Mouse (Mus musculus) lung, embryonic 15.5 days (tissue): ENCODE data around the gene Gstm3. TPM values are rescaled to one million over a fixed set of nuclear protein-coding genes. Genes with fewer than 3 reads are reported as not detected.
A peak's percentile ranks its signal among the peaks of the same experiment; 100 is the strongest.
"Not testable (repeated sequence)": the region's sequence is repeated elsewhere in the genome, so short reads cannot be mapped to it uniquely, and the experiment has no call there.

ENCODE experiments used
- ATAC-seq: fragments of 200-750 bp; cut with Nextera tagmentation; 2 replicates; pipeline ENCODE4 v1.8.0; 2017; ENCODE audit warnings: moderate number of reproducible peaks, borderline replicate concordance; ENCODE audit not compliant: low FRiP score, low TSS enrichment; ENCODE audit errors: extremely low read depth
- H3K27ac ChIP-seq: fragments of 300-500 bp; sonication (generic); 2 replicates; pipeline ENCODE4 v1.5.1; 2015; ENCODE audit warnings: moderate library complexity, mild to moderate bottlenecking, inconsistent platforms
- H3K27me3 ChIP-seq: fragments of 300-500 bp; sonication (generic); 2 replicates; pipeline ENCODE4 v1.6.1; 2015; ENCODE audit warnings: inconsistent platforms
- H3K36me3 ChIP-seq: fragments of 300-500 bp; sonication (generic); 2 replicates; pipeline ENCODE4 v1.6.1; 2015; ENCODE audit warnings: inconsistent platforms
- H3K4me1 ChIP-seq: fragments of 300-500 bp; sonication (generic); 2 replicates; pipeline ENCODE4 v1.6.1; 2015; ENCODE audit warnings: inconsistent platforms
- H3K4me2 ChIP-seq: fragments of 300-500 bp; sonication (generic); 2 replicates; pipeline ENCODE4 v1.6.1; 2015; ENCODE audit warnings: inconsistent platforms, mild to moderate bottlenecking, moderate library complexity
- H3K4me3 ChIP-seq: fragments of 300-500 bp; sonication (generic); 2 replicates; pipeline ENCODE4 v1.5.1; 2015; ENCODE audit warnings: mild to moderate bottlenecking, inconsistent platforms
- H3K9ac ChIP-seq: fragments of 300-500 bp; sonication (generic); 2 replicates; pipeline ENCODE4 v1.6.1; 2015; ENCODE audit warnings: inconsistent platforms
- H3K9me3 ChIP-seq: fragments of 300-500 bp; sonication (generic); 2 replicates; pipeline ENCODE4 v1.6.1; 2016; ENCODE audit warnings: inconsistent platforms
- WGBS: fragments of 180-500 bp; shearing (Covaris S2); methylation state at CpG from one replicate; pipeline ENCODE4 v1.1.7; 2015; 5-methylcytosine and 5-hydroxymethylcytosine counted together
- polyA plus RNA-seq: library from polyadenylated mRNA; unstranded; fragments of >200 nt; fragmentation: Nextera tagmentation; extraction: Ambion mirVana; gene quantifications from 2 replicates; pipeline ENCODE4 v1.2.1, GENCODE M21; 2015

Gstm3 gene
- polyA plus RNA-seq, result 0.13 and 0.22 TPM in 2 replicates

DNA sequence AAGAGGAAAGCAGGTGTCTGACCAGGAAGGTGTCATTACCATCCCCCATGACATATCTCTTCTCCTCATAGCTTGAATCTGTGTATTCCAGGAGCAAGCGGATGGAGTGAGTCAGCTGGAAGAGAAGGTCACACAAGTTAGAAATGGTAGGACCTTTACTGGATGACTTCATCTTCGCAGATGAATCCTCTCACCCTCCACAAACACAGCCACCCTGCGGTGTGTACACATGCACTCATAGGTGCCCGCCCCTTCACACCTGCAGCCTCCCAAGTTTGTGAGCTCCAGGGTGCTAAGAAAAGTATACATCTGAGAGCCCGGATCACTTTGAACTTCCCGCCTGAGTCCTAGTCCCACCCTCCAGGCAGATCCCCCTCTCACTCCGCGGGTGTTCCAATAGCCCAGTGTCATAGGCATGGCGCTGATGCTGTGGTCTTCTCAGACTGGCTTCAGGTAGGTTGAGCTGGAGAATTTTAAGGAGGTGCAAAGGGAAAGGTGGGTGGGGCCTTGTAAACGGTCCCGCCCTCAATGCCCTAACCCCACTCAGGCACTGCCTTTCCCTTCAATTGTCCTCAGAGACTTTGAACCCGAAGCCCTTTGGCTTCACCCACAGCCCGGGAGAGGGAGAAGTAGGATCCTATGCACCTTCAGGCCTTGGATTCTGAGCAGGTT, at the start of gene Gstm3:
Gstm3 (minus strand) TSS at position 560 of the 672 bp plus-strand sequence.
- H3K27ac ChIP-seq, result no peak within 1 kb of the TSS
- H3K4me3 ChIP-seq, result no peak within 1 kb of the TSS
- H3K9ac ChIP-seq, result no peak within 1 kb of the TSS
- no peaks in the 10 kb centered on the region for H3K9me3 ChIP-seq
- H3K4me1 ChIP-seq, result peaks cover 5% of the 10 kb centered on the region; the same call in 1 of the 2 replicates
- H3K36me3 ChIP-seq, result no peaks in the 10 kb centered on the region
- 0 out of 2 replicates have a peak, but pooled peaks have one; percentile 27 for ATAC-seq
- no peaks in the 10 kb centered on the region for H3K27me3 ChIP-seq
- 40% methylated on average over 13 of the region's 13 CpGs for WGBS
- H3K4me2 ChIP-seq, result no peak within 1 kb of the TSS

DNA sequence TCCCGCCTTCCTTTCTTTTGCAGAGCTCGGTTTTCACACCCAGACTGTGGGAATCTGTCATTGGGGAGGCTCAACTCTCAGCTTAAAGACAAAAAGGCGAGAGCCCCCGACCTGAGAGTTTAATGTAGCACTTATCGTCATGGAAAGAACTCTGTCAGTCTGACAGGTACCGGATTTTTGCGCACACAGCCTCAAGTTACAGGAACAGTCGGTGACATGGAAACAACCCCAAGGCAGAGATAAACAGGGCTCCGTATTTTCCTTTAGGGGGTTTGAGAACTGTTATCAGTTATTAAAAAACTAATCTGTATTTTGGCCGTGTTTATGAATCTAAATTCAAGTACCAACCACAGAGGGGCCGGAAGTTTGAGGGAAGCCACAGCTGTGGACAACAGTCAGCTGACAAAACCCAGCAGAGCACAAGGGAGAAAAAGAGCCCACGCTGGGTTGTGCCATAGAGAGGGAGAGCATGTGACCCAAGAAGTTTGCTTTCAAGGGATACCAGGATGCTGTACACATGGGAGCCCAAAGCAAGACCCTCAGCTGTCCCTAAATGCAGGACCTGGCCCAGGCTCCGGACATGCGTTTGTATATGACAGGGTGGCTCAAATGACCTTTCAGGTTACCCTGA, 49.2 kb upstream of the Gstm3 start:
- Histone ChIP-seq H3K27me3 (no peaks in the 10 kb centered on the region), H3K4me3 (peak overlapping the region; percentile 42), H3K9me3 (no peaks in the 10 kb centered on the region), H3K4me1 (peaks cover 9% of the 10 kb centered on the region; the same call in 1 of the 2 replicates), H3K4me2 (peak overlapping the region; percentile 77), H3K9ac (peak overlapping the region; percentile 36), H3K36me3 (no peaks in the 10 kb centered on the region), H3K27ac (peak overlapping the region; percentile 92)
- 15% methylated on average over 14 of the region's 14 CpGs for WGBS
- peak; percentile 20; the same call in 1 of the 2 replicates for ATAC-seq

GRCm38 (mm10) chr3:108017473-108018189, 48.5 kb upstream of the Gstm3 start, which contains the start of gene Gstm1:
Gene Gstm1, minus strand, starts transcription at chr3:108017973.
- H3K36me3 ChIP-seq, result no peaks in the 10 kb centered on the region
- H3K27ac ChIP-seq, result peak within 1 kb of the TSS; percentile 92
- peaks cover 9% of the 10 kb centered on the region; the same call in 1 of the 2 replicates for H3K4me1 ChIP-seq
- H3K9ac ChIP-seq, result peak within 1 kb of the TSS; percentile 36
- H3K4me2 ChIP-seq, result peak within 1 kb of the TSS; percentile 77
- H3K27me3 ChIP-seq, result no peaks in the 10 kb centered on the region
- peak within 1 kb of the TSS; percentile 42 for H3K4me3 ChIP-seq
- peak; percentile 99 for ATAC-seq
- no peaks in the 10 kb centered on the region for H3K9me3 ChIP-seq
- WGBS, result under 1% methylated on average over 31 of the region's 31 CpGs

GRCm38 (mm10) chr3:108016468-108016867, 47.4 kb upstream of the Gstm3 start:
- H3K27ac ChIP-seq, H3K36me3 ChIP-seq, H3K4me1 ChIP-seq, ATAC-seq, H3K9ac ChIP-seq, H3K27me3 ChIP-seq, H3K9me3 ChIP-seq, H3K4me2 ChIP-seq, H3K4me3 ChIP-seq: not testable (repeated sequence)
- WGBS, result 80% methylated on average over 5 of the region's 5 CpGs

DNA sequence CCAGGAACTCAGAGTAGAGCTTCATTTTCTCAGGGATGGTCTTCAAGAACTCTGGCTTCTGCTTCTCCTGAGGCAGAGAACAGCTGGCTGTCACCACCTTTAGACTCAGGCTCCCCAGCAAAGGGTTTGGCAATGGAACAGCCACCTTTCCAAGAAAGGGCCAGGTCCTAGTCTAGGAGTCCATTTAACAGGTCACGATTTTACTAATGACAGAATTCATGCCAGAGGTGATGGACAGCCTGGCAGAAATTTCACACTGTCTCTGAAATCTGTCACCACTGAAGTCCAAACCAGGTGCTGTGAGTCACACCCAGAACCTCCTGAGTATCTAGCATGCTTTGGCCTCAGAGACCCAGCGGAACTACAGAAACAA, 45.9 kb upstream of the Gstm3 start:
- Histone ChIP-seq H3K9me3 (no peaks in the 10 kb centered on the region), H3K27me3 (no peaks in the 10 kb centered on the region), H3K4me2 (no peak overlapping the region), H3K27ac (no peak overlapping the region), H3K9ac (no peak overlapping the region; the same call in 1 of the 2 replicates), H3K4me3 (no peak overlapping the region), H3K36me3 (no peaks in the 10 kb centered on the region), H3K4me1 (peaks cover 9% of the 10 kb centered on the region; the same call in 1 of the 2 replicates)
- ATAC-seq, result no peak
- WGBS, result 89% methylated on average over 2 of the region's 2 CpGs

GRCm38 (mm10) chr3:108014098-108014973, 45.3 kb upstream of the Gstm3 start:
- Histone ChIP-seq H3K4me3 (no peak overlapping the region), H3K4me2 (no peak overlapping the region), H3K27me3 (no peaks in the 10 kb centered on the region), H3K9me3 (no peaks in the 10 kb centered on the region), H3K4me1 (peaks cover 9% of the 10 kb centered on the region; the same call in 1 of the 2 replicates), H3K27ac (no peak overlapping the region), H3K9ac (no peak overlapping the region), H3K36me3 (no peaks in the 10 kb centered on the region)
- ATAC-seq, result no peak
- WGBS, result 66% methylated on average over 7 of the region's 8 CpGs

- H3K4me2 ChIP-seq, result no peak overlapping the region
- no peak overlapping the region for H3K27ac ChIP-seq
- 68% methylated on average over 4 of the region's 4 CpGs for WGBS
- no peaks in the 10 kb centered on the region for H3K9me3 ChIP-seq
- H3K9ac ChIP-seq, result no peak overlapping the region
- no peak overlapping the region for H3K4me3 ChIP-seq
- ATAC-seq, result no peak
- peaks cover 6% of the 10 kb centered on the region; the same call in 1 of the 2 replicates for H3K4me1 ChIP-seq
- no peaks in the 10 kb centered on the region for H3K27me3 ChIP-seq
- no peaks in the 10 kb centered on the region for H3K36me3 ChIP-seq
These were observed 44.3 kb upstream of the Gstm3 start for GRCm38 (mm10) chr3:108013331-108013871.

DNA sequence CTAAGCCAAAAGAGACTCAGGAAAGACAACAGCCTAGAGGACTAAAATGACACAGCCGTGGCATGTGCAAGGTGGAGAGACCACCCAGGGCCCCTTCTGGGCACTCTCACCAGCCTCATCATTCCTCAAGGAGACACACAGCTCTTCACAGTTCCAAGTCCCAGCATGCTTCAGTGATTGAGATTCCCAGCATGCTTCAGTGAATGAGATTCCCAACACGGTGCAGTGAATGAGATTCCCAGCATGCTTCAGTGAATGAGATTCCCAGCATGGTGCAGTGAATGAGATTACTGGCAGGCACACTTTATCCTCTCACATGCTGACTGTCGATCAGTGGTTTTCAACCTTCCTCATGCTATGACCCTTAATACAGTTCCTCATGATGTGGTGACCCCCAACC, 42.5 kb upstream of the Gstm3 start:
- no peaks in the 10 kb centered on the region for H3K4me1 ChIP-seq
- no peak overlapping the region for H3K27ac ChIP-seq
- no peak overlapping the region for H3K9ac ChIP-seq
- WGBS, result 77% methylated on average over 3 of the region's 3 CpGs
- no peak overlapping the region for H3K4me3 ChIP-seq
- H3K4me2 ChIP-seq, result no peak overlapping the region
- ATAC-seq, result no peak
- H3K36me3 ChIP-seq, result no peaks in the 10 kb centered on the region
- H3K9me3 ChIP-seq, result no peaks in the 10 kb centered on the region
- H3K27me3 ChIP-seq, result no peaks in the 10 kb centered on the region

DNA sequence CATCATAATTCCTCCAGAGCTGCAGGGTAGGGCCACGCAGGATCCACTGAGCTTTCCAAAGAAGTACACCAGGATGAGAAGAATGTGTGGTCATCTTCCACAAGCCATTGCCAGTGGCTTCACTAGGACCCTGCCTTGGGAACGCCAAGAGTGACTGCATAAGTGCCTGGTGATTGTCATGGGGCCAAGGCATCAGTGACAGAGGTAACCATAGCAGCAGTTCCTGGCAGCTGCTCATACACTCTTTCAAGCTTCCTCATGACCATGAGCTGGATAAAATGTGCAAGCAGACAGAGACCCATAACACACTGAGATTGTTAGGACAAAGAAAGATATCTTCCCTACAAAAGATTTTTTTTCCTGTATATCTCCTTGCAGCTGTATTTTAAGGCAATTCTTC, 41.2 kb upstream of the Gstm3 start:
- 41% methylated on average over 2 of the region's 2 CpGs for WGBS
- Histone ChIP-seq H3K36me3 (no peaks in the 10 kb centered on the region), H3K27me3 (no peaks in the 10 kb centered on the region), H3K4me1 (no peaks in the 10 kb centered on the region), H3K4me3 (no peak overlapping the region), H3K9ac (no peak overlapping the region), H3K4me2 (no peak overlapping the region), H3K9me3 (no peaks in the 10 kb centered on the region), H3K27ac (no peak overlapping the region)
- ATAC-seq, result peak; percentile 49; the same call in 1 of the 2 replicates

GRCm38 (mm10) chr3:108002021-108002420, 32.9 kb upstream of the Gstm3 start:
- 41% methylated on average over 8 of the region's 8 CpGs for WGBS
- H3K9me3 ChIP-seq, result no peaks in the 10 kb centered on the region
- H3K4me1 ChIP-seq, result no peaks in the 10 kb centered on the region
- no peak overlapping the region for H3K27ac ChIP-seq
- no peak overlapping the region for H3K4me2 ChIP-seq
- H3K27me3 ChIP-seq, result no peaks in the 10 kb centered on the region
- ATAC-seq, result no peak
- no peaks in the 10 kb centered on the region for H3K36me3 ChIP-seq
- H3K4me3 ChIP-seq, result no peak overlapping the region
- H3K9ac ChIP-seq, result no peak overlapping the region

GRCm38 (mm10) chr3:107999491-107999890, 30.4 kb upstream of the Gstm3 start:
- H3K36me3 ChIP-seq, result no peaks in the 10 kb centered on the region
- H3K9ac ChIP-seq, result no peak overlapping the region
- 61% methylated on average over 3 of the region's 3 CpGs for WGBS
- ATAC-seq, result no peak
- no peak overlapping the region for H3K4me2 ChIP-seq
- H3K4me3 ChIP-seq, result no peak overlapping the region
- no peak overlapping the region for H3K27ac ChIP-seq
- H3K27me3 ChIP-seq, result no peaks in the 10 kb centered on the region
- no peaks in the 10 kb centered on the region for H3K4me1 ChIP-seq
- no peaks in the 10 kb centered on the region for H3K9me3 ChIP-seq
